Mouse (Mus musculus) bone marrow, adult 2 months (tissue): ENCODE results near the gene Slc22a14. TPM values are rescaled to one million over a fixed set of nuclear protein-coding genes. Genes with fewer than 3 reads are reported as not detected.
"Not testable (repeated sequence)": the region's sequence is repeated elsewhere in the genome, so short reads cannot be mapped to it uniquely, and the experiment has no call there.

Experiments
- H3K27ac ChIP-seq: fragments of 200-500 bp; 2 replicates; pipeline ENCODE4 v1.5.1; 2012; ENCODE audit warnings: low read depth, mild to moderate bottlenecking, control low read depth, inconsistent platforms, low read length; ENCODE audit not compliant: control insufficient read depth, poor library complexity, insufficient read depth
- H3K4me1 ChIP-seq: fragments of 200-500 bp; 2 replicates; pipeline ENCODE4 v1.6.1; 2011; ENCODE audit warnings: low read length; ENCODE audit not compliant: control insufficient read depth, insufficient read depth
- H3K4me3 ChIP-seq: fragments of 200-500 bp; replicated peaks from 2 replicates; pipeline ENCODE3; 2011; ENCODE audit warnings: mild to moderate bottlenecking, low read depth, low read length, control low read depth; ENCODE audit not compliant: control insufficient read depth
- CTCF ChIP-seq: fragments of 200-500 bp; IDR thresholded peaks from 2 replicates; pipeline ENCODE4 v1.5.1; 2011; ENCODE audit warnings: low read length, control low read depth; ENCODE audit not compliant: control insufficient read depth, insufficient read depth
- POLR2A ChIP-seq: fragments of 200-500 bp; IDR thresholded peaks from 2 replicates; pipeline ENCODE4 v1.6.1; 2011; ENCODE audit warnings: low read depth, mild to moderate bottlenecking, control low read depth, low read length, borderline replicate concordance; ENCODE audit not compliant: control insufficient read depth
- WGBS: fragments of 180-500 bp; shearing (Covaris S2); methylation state at CpG from one replicate; pipeline ENCODE4 v1.1.7; 2018; 5-methylcytosine and 5-hydroxymethylcytosine counted together
- polyA plus RNA-seq: library from polyadenylated mRNA; stranded (reverse); fragments of >200 nt; gene quantifications from 2 replicates; pipeline ENCODE4 v1.2.4, GENCODE M21; 2011; ENCODE audit warnings: low replicate concordance; ENCODE audit not compliant: missing spikeins, insufficient read depth, insufficient read length

Gene Slc22a14
- polyA plus RNA-seq, 1 experiment = 8.0 TPM

- Histone ChIP-seq H3K27ac (no peak overlapping the region), H3K4me3 (no peak overlapping the region), H3K4me1 (peaks cover 1% of the 10 kb centered on the region; the same call in 1 of the 2 replicates)
- 95% methylated on average over 1 of the region's 1 CpGs for WGBS
- TF ChIP-seq CTCF = no peak
- TF ChIP-seq POLR2A = no peak
Measured at GRCm38 (mm10) chr9:119394808-119395207, 29.5 kb upstream of the Slc22a14 start.

GRCm38 (mm10) chr9:119390214-119390613 is 24.9 kb upstream of the Slc22a14 start:
- TF ChIP-seq POLR2A = no peak
- no peak for TF ChIP-seq CTCF
- Histone ChIP-seq H3K27ac (no peak overlapping the region), H3K4me3 (no peak overlapping the region), H3K4me1 (peaks cover 1% of the 10 kb centered on the region; the same call in 1 of the 2 replicates)
- 83% methylated on average over 2 of the region's 2 CpGs for WGBS

- 50% methylated on average over 5 of the region's 5 CpGs for WGBS
- no peak for TF ChIP-seq POLR2A
- no peak for TF ChIP-seq CTCF
- no peaks in the 10 kb centered on the region; the same call in 1 of the 2 replicates for H3K4me1 ChIP-seq
- no peak overlapping the region for H3K4me3 ChIP-seq
- no peak overlapping the region for H3K27ac ChIP-seq
Measured at GRCm38 (mm10) chr9:119388956-119389355, 23.6 kb upstream of the Slc22a14 start.

GRCm38 (mm10) chr9:119382603-119383002 is 17.2 kb upstream of the Slc22a14 start:
- Histone ChIP-seq H3K27ac (no peak overlapping the region), H3K4me3 (no peak overlapping the region), H3K4me1 (peaks cover 1% of the 10 kb centered on the region; the same call in 1 of the 2 replicates)
- WGBS = 73% methylated on average over 6 of the region's 6 CpGs
- TF ChIP-seq CTCF = no peak
- TF ChIP-seq POLR2A = no peak

GRCm38 (mm10) chr9:119378231-119378630 is 12.9 kb upstream of the Slc22a14 start:
- no peak overlapping the region for H3K4me3 ChIP-seq

GRCm38 (mm10) chr9:119375556-119375955 is 10.2 kb upstream of the Slc22a14 start:
- no peak for TF ChIP-seq CTCF
- TF ChIP-seq POLR2A = no peak
- 76% methylated on average over 6 of the region's 6 CpGs for WGBS
- Histone ChIP-seq H3K4me1 (peaks cover 1% of the 10 kb centered on the region; the same call in 1 of the 2 replicates), H3K4me3 (no peak overlapping the region), H3K27ac (no peak overlapping the region)

More at GRCm38 (mm10) chr9:119378231-119378630, 12.9 kb upstream of the Slc22a14 start:
- TF ChIP-seq POLR2A (no peak), CTCF (no peak)
- WGBS = 61% methylated on average over 4 of the region's 4 CpGs
- H3K4me1 ChIP-seq = peaks cover 1% of the 10 kb centered on the region; the same call in 1 of the 2 replicates
- H3K27ac ChIP-seq = no peak overlapping the region

- H3K27ac ChIP-seq = no peak overlapping the region
- WGBS = 80% methylated on average over 3 of the region's 3 CpGs
- H3K4me3 ChIP-seq = no peak overlapping the region
- TF ChIP-seq CTCF (no peak), POLR2A (no peak)
- H3K4me1 ChIP-seq = peaks cover 1% of the 10 kb centered on the region; the same call in 1 of the 2 replicates
Measured at GRCm38 (mm10) chr9:119375008-119375407, 9.7 kb upstream of the Slc22a14 start.

- H3K4me3 ChIP-seq = no peak overlapping the region
- H3K27ac ChIP-seq = no peak overlapping the region
- TF ChIP-seq POLR2A (no peak), CTCF (no peak)
- 80% methylated on average over 4 of the region's 4 CpGs for WGBS
- no peaks in the 10 kb centered on the region; the same call in 1 of the 2 replicates for H3K4me1 ChIP-seq
Measured at GRCm38 (mm10) chr9:119371251-119371650, 5.9 kb upstream of the Slc22a14 start.

GRCm38 (mm10) chr9:119370770-119371169 is 5.4 kb upstream of the Slc22a14 start:
- H3K27ac ChIP-seq, H3K4me1 ChIP-seq, H3K4me3 ChIP-seq: not testable (repeated sequence)
- 76% methylated on average over 4 of the region's 4 CpGs for WGBS
